Mouse (Mus musculus) hindbrain, embryonic 15.5 days (tissue): ENCODE measurements around the gene Lsamp. TPM values are rescaled to one million over a fixed set of nuclear protein-coding genes. Genes with fewer than 3 reads are reported as not detected.
A peak's percentile ranks its signal among the peaks of the same experiment; 100 is the strongest.

ENCODE experiments used
- ATAC-seq: fragments of 200-750 bp; cut with Nextera tagmentation; 2 replicates; pipeline ENCODE4 v1.8.0; 2017; ENCODE audit warnings: low read depth, moderate number of reproducible peaks, moderate TSS enrichment; ENCODE audit not compliant: low FRiP score
- H3K27ac ChIP-seq: fragments of 300-500 bp; sonication (generic); replicated peaks from 2 replicates; pipeline ENCODE4 v1.5.1; 2015; ENCODE audit warnings: mild to moderate bottlenecking, inconsistent platforms
- H3K27me3 ChIP-seq: fragments of 300-500 bp; sonication (generic); 2 replicates; pipeline ENCODE4 v1.6.1; 2015; ENCODE audit warnings: control low read depth, inconsistent platforms
- H3K36me3 ChIP-seq: fragments of 300-500 bp; sonication (generic); 2 replicates; pipeline ENCODE4 v1.6.1; 2015; ENCODE audit warnings: control low read depth, inconsistent platforms
- H3K4me1 ChIP-seq: fragments of 300-500 bp; sonication (generic); replicated peaks from 2 replicates; pipeline ENCODE4 v1.6.1; 2015; ENCODE audit warnings: control low read depth, inconsistent platforms
- H3K4me2 ChIP-seq: fragments of 300-500 bp; sonication (generic); 2 replicates; pipeline ENCODE4 v1.6.1; 2015; ENCODE audit warnings: moderate library complexity, mild to moderate bottlenecking, inconsistent platforms
- H3K4me3 ChIP-seq: fragments of 300-500 bp; sonication (generic); 2 replicates; pipeline ENCODE4 v1.5.1; 2015; ENCODE audit warnings: mild to moderate bottlenecking, inconsistent platforms
- H3K9ac ChIP-seq: fragments of 300-500 bp; sonication (generic); 2 replicates; pipeline ENCODE4 v1.6.1; 2015; ENCODE audit warnings: inconsistent platforms
- H3K9me3 ChIP-seq: fragments of 300-500 bp; sonication (generic); 2 replicates; pipeline ENCODE4 v1.6.1; 2016; ENCODE audit warnings: control low read depth, inconsistent platforms
- WGBS: fragments of 180-500 bp; shearing (Covaris S2); methylation state at CpG from one replicate; pipeline ENCODE4 v1.1.7; 2015; 5-methylcytosine and 5-hydroxymethylcytosine counted together
- polyA plus RNA-seq: library from polyadenylated mRNA; unstranded; fragments of >200 nt; fragmentation: Nextera tagmentation; extraction: Ambion mirVana; gene quantifications from 2 replicates; pipeline ENCODE4 v1.2.1, GENCODE M21; 2015

The Lsamp gene
- polyA plus RNA-seq, 1 experiment from 2014 or later, result 89.3 TPM

DNA sequence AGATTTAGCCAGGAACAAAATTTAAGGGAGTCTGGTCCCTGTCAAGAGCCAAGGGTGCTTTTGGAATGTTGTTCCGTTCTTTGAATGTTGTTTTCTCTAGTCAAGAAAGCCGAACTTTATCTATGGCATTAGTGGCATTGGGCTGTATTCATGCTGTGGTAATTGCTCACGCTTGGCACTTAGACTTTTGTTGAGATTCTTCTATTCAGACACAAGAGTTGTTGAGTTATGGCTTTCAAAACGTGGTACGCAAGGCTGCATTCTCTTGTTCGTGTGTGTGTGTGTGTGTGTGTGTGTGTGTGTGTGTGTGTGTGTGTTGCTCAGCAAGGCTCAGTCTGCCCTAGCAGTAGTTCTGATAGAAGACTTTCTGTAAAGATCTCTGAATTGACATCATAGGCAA lies 1549.5 kb downstream of the Lsamp start:
- Histone ChIP-seq H3K27ac (peak overlapping the region; percentile 86), H3K9ac (peak overlapping the region; percentile 67)

GRCm38 (mm10) chr16:41535806-41536205 lies 1551.6 kb downstream of the Lsamp start:
- ATAC-seq, result no peak
- WGBS, result 55% methylated on average over 1 of the region's 1 CpGs
- H3K27ac ChIP-seq, result no peak overlapping the region

More for the DNA sequence above, 1549.5 kb downstream of the Lsamp start:
- no peaks in the 10 kb centered on the region for H3K36me3 ChIP-seq
- ATAC-seq, result no peak
- H3K4me1 ChIP-seq, result peaks cover 33% of the 10 kb centered on the region
- H3K9me3 ChIP-seq, result no peaks in the 10 kb centered on the region
- H3K4me3 ChIP-seq, result peak overlapping the region; percentile 71
- no peaks in the 10 kb centered on the region for H3K27me3 ChIP-seq
- peak overlapping the region; percentile 79 for H3K4me2 ChIP-seq
- 2% methylated on average over 6 of the region's 6 CpGs for WGBS

DNA sequence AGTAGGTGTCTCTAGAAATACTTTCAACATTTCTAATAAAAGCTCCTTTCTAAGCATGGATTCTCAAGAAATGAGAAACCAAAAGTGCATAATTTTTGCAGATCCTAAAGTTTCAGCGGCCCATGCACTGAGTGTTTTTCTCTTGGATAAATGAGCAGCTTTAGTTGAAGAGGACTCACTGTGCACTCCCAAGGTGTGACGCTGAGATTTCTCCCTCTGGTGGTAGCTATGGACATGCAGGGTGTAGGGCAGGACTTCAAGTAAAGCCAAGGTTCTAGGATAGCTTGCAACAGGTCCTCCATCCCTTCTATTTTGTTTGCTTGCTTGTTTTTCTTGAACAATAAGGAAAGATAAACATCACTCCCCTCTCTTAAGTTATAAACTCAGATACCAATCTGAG lies 1558.5 kb downstream of the Lsamp start:
- H3K4me2 ChIP-seq, result no peak overlapping the region
- H3K9ac ChIP-seq, result no peak overlapping the region
- no peaks in the 10 kb centered on the region for H3K36me3 ChIP-seq
- H3K27me3 ChIP-seq, result no peaks in the 10 kb centered on the region
- H3K4me3 ChIP-seq, result no peak overlapping the region
- WGBS, result 54% methylated on average over 2 of the region's 2 CpGs
- no peak for ATAC-seq
- no peaks in the 10 kb centered on the region for H3K4me1 ChIP-seq
- no peaks in the 10 kb centered on the region for H3K9me3 ChIP-seq
- no peak overlapping the region for H3K27ac ChIP-seq

More at GRCm38 (mm10) chr16:41535806-41536205, 1551.6 kb downstream of the Lsamp start:
- H3K4me3 ChIP-seq, result peak overlapping the region; percentile 71
- no peak overlapping the region for H3K9ac ChIP-seq
- H3K36me3 ChIP-seq, result no peaks in the 10 kb centered on the region
- no peaks in the 10 kb centered on the region for H3K9me3 ChIP-seq
- H3K4me1 ChIP-seq, result peaks cover 33% of the 10 kb centered on the region
- peak overlapping the region; percentile 79 for H3K4me2 ChIP-seq
- H3K27me3 ChIP-seq, result no peaks in the 10 kb centered on the region

GRCm38 (mm10) chr16:41551164-41551563 lies 1567.0 kb downstream of the Lsamp start:
- H3K36me3 ChIP-seq, result no peaks in the 10 kb centered on the region
- no peak overlapping the region for H3K4me3 ChIP-seq
- no peak overlapping the region for H3K4me2 ChIP-seq
- peaks cover 20% of the 10 kb centered on the region for H3K4me1 ChIP-seq
- H3K9ac ChIP-seq, result no peak overlapping the region
- no peaks in the 10 kb centered on the region for H3K27me3 ChIP-seq
- no peaks in the 10 kb centered on the region for H3K9me3 ChIP-seq
- ATAC-seq, result no peak
- 75% methylated on average over 3 of the region's 3 CpGs for WGBS
- peak overlapping the region; percentile 82 for H3K27ac ChIP-seq

DNA sequence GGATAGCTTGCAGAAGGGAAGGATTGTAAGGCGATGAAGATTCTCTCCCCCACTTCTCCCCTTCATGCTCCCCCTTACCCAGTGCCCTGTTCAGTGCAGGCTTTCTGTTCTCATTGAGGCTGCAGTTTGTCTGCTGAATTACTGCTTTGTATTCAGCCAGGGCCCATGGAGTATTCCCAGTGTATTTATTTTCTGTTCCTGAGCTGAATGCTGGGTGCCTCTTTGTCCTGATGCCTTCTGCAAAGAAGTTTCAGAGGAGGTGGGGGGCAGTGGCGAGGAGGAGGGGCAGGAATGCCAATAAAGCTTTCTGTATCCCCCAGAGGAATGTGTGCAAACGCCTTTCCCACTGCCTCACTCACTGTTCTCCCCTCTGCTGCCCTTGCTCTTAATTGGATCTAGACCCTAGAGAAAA lies 1567.7 kb downstream of the Lsamp start:
- peak overlapping the region; percentile 82 for H3K27ac ChIP-seq
- ATAC-seq, result peak; percentile 93
- no peak overlapping the region for H3K4me3 ChIP-seq
- H3K9me3 ChIP-seq, result no peaks in the 10 kb centered on the region
- no peak overlapping the region for H3K9ac ChIP-seq
- no peaks in the 10 kb centered on the region for H3K27me3 ChIP-seq
- no peaks in the 10 kb centered on the region for H3K36me3 ChIP-seq
- 2% methylated on average over 3 of the region's 3 CpGs for WGBS
- peaks cover 20% of the 10 kb centered on the region for H3K4me1 ChIP-seq
- H3K4me2 ChIP-seq, result no peak overlapping the region

DNA sequence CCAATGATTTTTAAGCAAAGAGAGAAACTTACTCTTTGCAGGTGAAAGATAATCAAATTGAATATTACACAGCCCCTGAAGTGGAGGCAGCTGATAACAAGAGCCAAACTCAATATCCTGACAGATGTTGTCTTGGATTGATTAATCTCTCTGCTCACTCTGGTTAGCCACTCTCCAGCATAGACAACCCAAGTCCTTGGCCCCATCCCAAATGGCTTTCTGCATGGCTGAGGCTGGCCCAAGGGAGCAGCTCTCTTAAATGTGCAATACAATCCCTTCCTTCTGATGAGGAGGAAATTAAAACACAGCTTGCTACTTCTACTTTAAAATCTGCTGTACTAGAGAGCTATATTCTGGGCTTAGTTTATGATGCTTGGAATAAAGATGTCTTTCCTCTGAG lies 1572.9 kb downstream of the Lsamp start:
- Histone ChIP-seq H3K27ac (0 out of 2 replicates have a peak overlapping the region, but pooled peaks have one; percentile 4), H3K4me2 (no peak overlapping the region), H3K9me3 (no peaks in the 10 kb centered on the region), H3K4me3 (no peak overlapping the region), H3K9ac (no peak overlapping the region), H3K4me1 (peaks cover 11% of the 10 kb centered on the region), H3K27me3 (no peaks in the 10 kb centered on the region), H3K36me3 (no peaks in the 10 kb centered on the region)
- ATAC-seq, result 0 out of 2 replicates have a peak, but pooled peaks have one; percentile 54

GRCm38 (mm10) chr16:41565233-41565632 lies 1581.1 kb downstream of the Lsamp start:
- Histone ChIP-seq H3K36me3 (no peaks in the 10 kb centered on the region), H3K27me3 (no peaks in the 10 kb centered on the region), H3K9ac (no peak overlapping the region), H3K4me3 (no peak overlapping the region), H3K4me2 (no peak overlapping the region), H3K9me3 (no peaks in the 10 kb centered on the region), H3K4me1 (no peaks in the 10 kb centered on the region), H3K27ac (no peak overlapping the region)
- 71% methylated on average over 2 of the region's 2 CpGs for WGBS
- ATAC-seq, result no peak

GRCm38 (mm10) chr16:41588675-41589301 lies 1604.6 kb downstream of the Lsamp start:
- H3K4me2 ChIP-seq, result no peak overlapping the region
- ATAC-seq, result no peak
- WGBS, result 48% methylated on average over 5 of the region's 5 CpGs

GRCm38 (mm10) chr16:41612229-41612628 lies 1628.1 kb downstream of the Lsamp start:
- no peaks in the 10 kb centered on the region for H3K36me3 ChIP-seq

More at GRCm38 (mm10) chr16:41588675-41589301, 1604.6 kb downstream of the Lsamp start:
- no peaks in the 10 kb centered on the region for H3K36me3 ChIP-seq
- H3K9me3 ChIP-seq, result no peaks in the 10 kb centered on the region
- H3K4me1 ChIP-seq, result peaks cover 4% of the 10 kb centered on the region; the same call in 1 of the 2 replicates
- H3K27ac ChIP-seq, result no peak overlapping the region; the same call in 1 of the 2 replicates
- H3K4me3 ChIP-seq, result no peak overlapping the region
- no peak overlapping the region for H3K9ac ChIP-seq
- no peaks in the 10 kb centered on the region for H3K27me3 ChIP-seq

GRCm38 (mm10) chr16:41623871-41624270 lies 1639.7 kb downstream of the Lsamp start:
- no peak overlapping the region for H3K27ac ChIP-seq
- no peak for ATAC-seq
- no peak overlapping the region for H3K9ac ChIP-seq
- H3K9me3 ChIP-seq, result no peaks in the 10 kb centered on the region
- H3K27me3 ChIP-seq, result no peaks in the 10 kb centered on the region
- H3K4me1 ChIP-seq, result no peaks in the 10 kb centered on the region
- no peak overlapping the region for H3K4me3 ChIP-seq
- H3K4me2 ChIP-seq, result no peak overlapping the region
- no peaks in the 10 kb centered on the region for H3K36me3 ChIP-seq
- WGBS, result 46% methylated on average over 1 of the region's 1 CpGs

More at GRCm38 (mm10) chr16:41612229-41612628, 1628.1 kb downstream of the Lsamp start:
- ATAC-seq, result no peak
- Histone ChIP-seq H3K27ac (no peak overlapping the region), H3K9me3 (no peaks in the 10 kb centered on the region), H3K27me3 (no peaks in the 10 kb centered on the region), H3K4me3 (no peak overlapping the region), H3K4me2 (no peak overlapping the region), H3K4me1 (no peaks in the 10 kb centered on the region; the same call in 1 of the 2 replicates), H3K9ac (no peak overlapping the region)
- 73% methylated on average over 1 of the region's 1 CpGs for WGBS

GRCm38 (mm10) chr16:41633898-41634297 lies 1649.7 kb downstream of the Lsamp start:
- Histone ChIP-seq H3K4me2 (no peak overlapping the region), H3K9me3 (no peaks in the 10 kb centered on the region), H3K36me3 (no peaks in the 10 kb centered on the region), H3K4me3 (no peak overlapping the region), H3K4me1 (peaks cover 3% of the 10 kb centered on the region; the same call in 1 of the 2 replicates), H3K27me3 (no peaks in the 10 kb centered on the region), H3K9ac (no peak overlapping the region), H3K27ac (no peak overlapping the region)
- no peak for ATAC-seq
- 36% methylated on average over 2 of the region's 2 CpGs for WGBS

DNA sequence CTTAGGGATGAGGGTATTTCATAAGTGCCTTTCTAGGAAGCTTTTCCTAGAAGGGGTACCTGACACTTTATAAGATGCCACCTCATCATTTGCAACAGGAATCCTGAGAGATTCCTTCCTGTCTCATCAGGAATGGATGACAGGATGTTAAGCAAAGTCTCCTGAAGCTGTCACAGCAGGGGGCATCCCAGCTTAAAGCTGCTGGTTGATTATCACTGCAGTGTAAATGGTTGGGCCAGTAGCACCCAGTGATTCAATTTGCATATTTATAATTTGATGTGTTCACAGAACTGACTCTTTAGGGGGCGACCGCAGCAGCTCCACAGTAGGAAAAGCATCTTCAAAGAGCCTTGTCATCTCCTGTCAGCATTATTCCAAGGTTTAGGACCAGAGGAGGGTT lies 1656.7 kb downstream of the Lsamp start:
- no peak overlapping the region for H3K9ac ChIP-seq
- H3K27ac ChIP-seq, result no peak overlapping the region
- no peak for ATAC-seq
- H3K27me3 ChIP-seq, result no peaks in the 10 kb centered on the region
- peaks cover 3% of the 10 kb centered on the region; the same call in 1 of the 2 replicates for H3K4me1 ChIP-seq
- 29% methylated on average over 2 of the region's 2 CpGs for WGBS
- H3K4me3 ChIP-seq, result no peak overlapping the region
- no peak overlapping the region for H3K4me2 ChIP-seq
- no peaks in the 10 kb centered on the region for H3K9me3 ChIP-seq
- no peaks in the 10 kb centered on the region for H3K36me3 ChIP-seq
